Mouse (Mus musculus) kidney, postnatal 0 days (tissue): ENCODE results near the gene Cmc2. TPM values are rescaled to one million over a fixed set of nuclear protein-coding genes. Genes with fewer than 3 reads are reported as not detected.

ENCODE experiments used
- ATAC-seq: fragments of 200-750 bp; cut with Nextera tagmentation; replicated peaks from 2 replicates; pipeline ENCODE4 v1.8.0; 2017; ENCODE audit warnings: low read depth, moderate number of reproducible peaks, moderate TSS enrichment, moderate library complexity; ENCODE audit not compliant: low FRiP score
- DNase-seq: peaks from one replicate; pipeline ENCODE4 v3.0.0-alpha.2; 2016; ENCODE audit warnings: low spot score
- H3K27ac ChIP-seq: fragments of 300-500 bp; sonication (generic); 2 replicates; pipeline ENCODE4 v1.5.1; 2014; ENCODE audit warnings: mild to moderate bottlenecking
- H3K27me3 ChIP-seq: fragments of 300-500 bp; sonication (generic); 2 replicates; pipeline ENCODE4 v1.6.1; 2014; ENCODE audit warnings: low read length, mixed read lengths; ENCODE audit not compliant: insufficient read depth
- H3K36me3 ChIP-seq: fragments of 300-500 bp; sonication (generic); 2 replicates; pipeline ENCODE4 v1.6.1; 2014; ENCODE audit warnings: low read length, mixed read lengths; ENCODE audit not compliant: insufficient read depth
- H3K4me1 ChIP-seq: fragments of 300-500 bp; sonication (generic); replicated peaks from 2 replicates; pipeline ENCODE4 v1.6.1; 2014; ENCODE audit warnings: antibody characterized with exemption, low read length, mixed read lengths; ENCODE audit not compliant: insufficient read depth
- H3K4me2 ChIP-seq: fragments of 300-500 bp; sonication (generic); 2 replicates; pipeline ENCODE4 v1.6.1; 2014; ENCODE audit warnings: mild to moderate bottlenecking, low read length, moderate library complexity, mixed read lengths
- H3K4me3 ChIP-seq: fragments of 300-500 bp; sonication (generic); replicated peaks from 2 replicates; pipeline ENCODE4 v1.5.1; 2014; ENCODE audit warnings: low read depth, low read length
- H3K9ac ChIP-seq: fragments of 300-500 bp; sonication (generic); 2 replicates; pipeline ENCODE4 v1.6.1; 2014; ENCODE audit warnings: low read depth, low read length
- H3K9me3 ChIP-seq: fragments of 300-500 bp; sonication (generic); replicated peaks from 2 replicates; pipeline ENCODE4 v1.6.1; 2016; ENCODE audit warnings: low read length, inconsistent platforms, mixed read lengths
- CTCF ChIP-seq: IDR thresholded peaks from 2 replicates; pipeline ENCODE4 v1.5.1; 2016; ENCODE audit warnings: antibody characterized with exemption, low read depth, mild to moderate bottlenecking, moderate library complexity
- WGBS: fragments of 180-500 bp; shearing (Covaris S2); extraction: QIAGEN DNeasy Blood & Tissue Kit; methylation state at CpG from one replicate; pipeline ENCODE4 v1.1.7; 2014; 5-methylcytosine and 5-hydroxymethylcytosine counted together
- polyA plus RNA-seq: library from polyadenylated mRNA; unstranded; fragments of >200 nt; fragmentation: Nextera tagmentation; extraction: Ambion mirVana; gene quantifications from 2 replicates; pipeline ENCODE4 v1.2.1, GENCODE M21; 2015

Cmc2 gene
- polyA plus RNA-seq, 1 experiment from 2014 or later = 100 TPM

GRCm38 (mm10) chr8:116875798-116876450 lies 45.3 kb downstream of the Cmc2 start:
- Histone ChIP-seq H3K9ac (no peak overlapping the region), H3K4me1 (no peaks in the 10 kb centered on the region), H3K9me3 (no peaks in the 10 kb centered on the region), H3K4me3 (no peak overlapping the region), H3K27me3 (no peaks in the 10 kb centered on the region), H3K27ac (no peak overlapping the region), H3K36me3 (no peaks in the 10 kb centered on the region), H3K4me2 (no peak overlapping the region)
- ATAC-seq (peak; percentile 70), DNase-seq (no peak)
- TF ChIP-seq CTCF = no peak
- WGBS = 50% methylated on average over 17 of the region's 17 CpGs

GRCm38 (mm10) chr8:116873986-116874385 lies 47.3 kb downstream of the Cmc2 start:
- Histone ChIP-seq H3K4me2 (no peak overlapping the region), H3K9me3 (no peaks in the 10 kb centered on the region), H3K27me3 (no peaks in the 10 kb centered on the region), H3K4me1 (no peaks in the 10 kb centered on the region), H3K9ac (no peak overlapping the region), H3K36me3 (no peaks in the 10 kb centered on the region), H3K27ac (no peak overlapping the region), H3K4me3 (no peak overlapping the region)
- TF ChIP-seq CTCF = no peak
- ATAC-seq (no peak), DNase-seq (no peak)
- 62% methylated on average over 8 of the region's 8 CpGs for WGBS

GRCm38 (mm10) chr8:116873586-116873985 lies 47.7 kb downstream of the Cmc2 start:
- Histone ChIP-seq H3K27ac (no peak overlapping the region), H3K9me3 (no peaks in the 10 kb centered on the region), H3K27me3 (no peaks in the 10 kb centered on the region), H3K36me3 (no peaks in the 10 kb centered on the region), H3K4me3 (no peak overlapping the region), H3K4me2 (no peak overlapping the region), H3K9ac (no peak overlapping the region), H3K4me1 (no peaks in the 10 kb centered on the region)
- TF ChIP-seq CTCF = no peak
- DNase-seq (no peak), ATAC-seq (no peak)
- WGBS = 50% methylated on average over 11 of the region's 11 CpGs

GRCm38 (mm10) chr8:116872761-116873342 lies 48.4 kb downstream of the Cmc2 start:
- peak; percentile 77 for TF ChIP-seq CTCF
- Histone ChIP-seq H3K9me3 (no peaks in the 10 kb centered on the region), H3K36me3 (no peaks in the 10 kb centered on the region), H3K27ac (no peak overlapping the region), H3K9ac (no peak overlapping the region), H3K27me3 (no peaks in the 10 kb centered on the region), H3K4me2 (no peak overlapping the region), H3K4me1 (no peaks in the 10 kb centered on the region), H3K4me3 (no peak overlapping the region)
- DNase-seq = peak; percentile 66
- ATAC-seq = no peak
- 71% methylated on average over 2 of the region's 2 CpGs for WGBS

- DNase-seq = peak; percentile 82
Observed at GRCm38 (mm10) chr8:116868699-116869098, 52.6 kb downstream of the Cmc2 start.

GRCm38 (mm10) chr8:116867321-116867720 lies 53.9 kb downstream of the Cmc2 start:
- WGBS = 50% methylated on average over 9 of the region's 9 CpGs
- Histone ChIP-seq H3K27ac (peak overlapping the region; percentile 54), H3K4me2 (no peak overlapping the region), H3K9ac (no peak overlapping the region), H3K36me3 (no peaks in the 10 kb centered on the region), H3K4me3 (no peak overlapping the region), H3K27me3 (0 out of 2 replicates have a peak, but pooled peaks cover 4% of the 10 kb centered on the region), H3K9me3 (no peaks in the 10 kb centered on the region), H3K4me1 (0 out of 2 replicates have a peak, but pooled peaks cover 5% of the 10 kb centered on the region)
- DNase-seq (peak; percentile 13), ATAC-seq (no peak)
- TF ChIP-seq CTCF = no peak

More at GRCm38 (mm10) chr8:116868699-116869098, 52.6 kb downstream of the Cmc2 start:
- no peaks in the 10 kb centered on the region for H3K9me3 ChIP-seq
- H3K27me3 ChIP-seq = 0 out of 2 replicates have a peak, but pooled peaks cover 4% of the 10 kb centered on the region
- no peaks in the 10 kb centered on the region for H3K36me3 ChIP-seq
- H3K4me2 ChIP-seq = no peak overlapping the region
- 0 out of 2 replicates have a peak, but pooled peaks have one; percentile 57 for ATAC-seq
- H3K9ac ChIP-seq = no peak overlapping the region
- peak; percentile 84 for TF ChIP-seq CTCF
- no peak overlapping the region for H3K27ac ChIP-seq
- H3K4me3 ChIP-seq = no peak overlapping the region
- WGBS = 11% methylated on average over 4 of the region's 4 CpGs
- no peaks in the 10 kb centered on the region for H3K4me1 ChIP-seq
